Mouse (Mus musculus): ENCODE results near the gene Asprv1.

The Asprv1 gene

GRCm38 (mm10) chr6:86615301-86615700 lies 12.7 kb upstream of the Asprv1 start:
- no peak for DNase-seq (ENCODE audit: low read depth, low spot score)

- no peak for DNase-seq (ENCODE audit: low read depth, low spot score)
These were observed 4.8 kb upstream of the Asprv1 start for GRCm38 (mm10) chr6:86623201-86623600.

- no peak for DNase-seq (ENCODE audit: low read depth, low spot score)
These were observed 3.6 kb upstream of the Asprv1 start for GRCm38 (mm10) chr6:86624074-86625030.

- no peak for DNase-seq (ENCODE audit: low read depth, low spot score)
These were observed 2.2 kb downstream of the Asprv1 start for GRCm38 (mm10) chr6:86630141-86630540.

GRCm38 (mm10) chr6:86636495-86636894 lies 8.5 kb downstream of the Asprv1 start:
- no peak for DNase-seq (ENCODE audit: low read depth, low spot score)

- no peak for DNase-seq (ENCODE audit: low read depth, low spot score)
These were observed 9.3 kb downstream of the Asprv1 start for GRCm38 (mm10) chr6:86637171-86637835.

GRCm38 (mm10) chr6:86637860-86638259 lies 9.9 kb downstream of the Asprv1 start:
- DNase-seq (ENCODE audit: low read depth, low spot score): no peak

GRCm38 (mm10) chr6:86638434-86638833 lies 10.5 kb downstream of the Asprv1 start:
- DNase-seq (ENCODE audit: low read depth, low spot score): no peak

- no peak for DNase-seq (ENCODE audit: low read depth, low spot score)
These were observed 11.5 kb downstream of the Asprv1 start for GRCm38 (mm10) chr6:86639180-86640160.

GRCm38 (mm10) chr6:86640161-86640560 lies 12.2 kb downstream of the Asprv1 start:
- no peak for DNase-seq (ENCODE audit: low read depth, low spot score)

- DNase-seq (ENCODE audit: low read depth, low spot score): no peak
These were observed 12.8 kb downstream of the Asprv1 start for GRCm38 (mm10) chr6:86640776-86641175.

- DNase-seq (ENCODE audit: low read depth, low spot score): no peak
These were observed 13.8 kb downstream of the Asprv1 start for GRCm38 (mm10) chr6:86641716-86642115.

GRCm38 (mm10) chr6:86644775-86645400 lies 16.9 kb downstream of the Asprv1 start:
- peak; percentile 47 for DNase-seq (ENCODE audit: low read depth, low spot score)

- DNase-seq (ENCODE audit: low read depth, low spot score): no peak
These were observed 17.6 kb downstream of the Asprv1 start for GRCm38 (mm10) chr6:86645551-86645950.

GRCm38 (mm10) chr6:86646143-86646542 lies 18.2 kb downstream of the Asprv1 start:
- no peak for DNase-seq (ENCODE audit: low read depth, low spot score)

GRCm38 (mm10) chr6:86653026-86653425 lies 25.1 kb downstream of the Asprv1 start:
- DNase-seq (ENCODE audit: low read depth, low spot score): no peak

GRCm38 (mm10) chr6:86654270-86654916 lies 26.4 kb downstream of the Asprv1 start:
- DNase-seq (ENCODE audit: low read depth, low spot score): no peak

- no peak for DNase-seq (ENCODE audit: low read depth, low spot score)
These were observed 30.5 kb downstream of the Asprv1 start for GRCm38 (mm10) chr6:86658501-86658900.

GRCm38 (mm10) chr6:86660161-86660877 lies 32.4 kb downstream of the Asprv1 start:
- no peak for DNase-seq (ENCODE audit: low read depth, low spot score)

GRCm38 (mm10) chr6:86665076-86665475 lies 37.1 kb downstream of the Asprv1 start:
- DNase-seq (ENCODE audit: low read depth, low spot score): no peak
